ENCODE assay signal across 30 mouse cellular contexts in the genomic region with DNA sequence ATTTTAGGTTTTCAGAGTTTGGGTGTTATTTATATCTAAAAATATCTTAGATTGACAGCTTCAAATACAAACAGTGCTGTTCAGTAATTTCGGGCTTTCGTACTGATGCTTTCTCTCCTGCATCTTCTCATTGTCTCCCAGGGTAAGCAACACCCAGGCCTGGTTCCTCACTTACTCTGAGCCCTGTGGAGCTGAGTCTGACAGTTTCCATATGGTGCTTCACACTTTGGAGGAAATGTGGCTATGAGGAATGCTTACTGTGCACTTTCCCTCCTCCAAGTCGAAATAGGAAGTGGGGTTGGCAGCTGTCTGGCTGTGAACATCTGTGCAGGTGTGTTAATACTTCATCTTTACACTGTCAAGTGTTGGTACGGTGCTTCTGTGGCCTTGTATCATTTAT.
A peak's percentile ranks its signal among the peaks of the same experiment; 100 is the strongest.
DNase-seq lines count a peak whose midpoint lies in the region; ATAC-seq and TF ChIP-seq lines count a peak whose summit lies in the region.
"Had no signal": no experiment of that assay in that cellular context is flagged by ENCODE, and none has a peak within 500 bp of the region (broad histone marks: within the 10 kb centered on the region; RNA-seq: fewer than 3 reads in every experiment).

No protein-coding gene starts in this region.

- 66% methylated on average over 4 of the region's 4 CpGs for WGBS in forebrain, embryonic 14.5 days
- 76% methylated on average over 4 of the region's 4 CpGs for WGBS in forebrain, embryonic 12.5 days
- WGBS in lung, embryonic 14.5 days = 32% methylated on average over 4 of the region's 4 CpGs
- 56% methylated on average over 4 of the region's 4 CpGs for WGBS in forebrain, embryonic 16.5 days
- 57% methylated on average over 4 of the region's 4 CpGs for WGBS in olfactory bulb, adult 2 months

- no peaks in the 10 kb centered on the region for H3K27me3 ChIP-seq in forebrain, embryonic 14.5 days (replicated peaks; ENCODE audit: control insufficient read depth, insufficient read depth, low read length)
- H3K27me3 ChIP-seq in forebrain, embryonic 12.5 days = no peaks in the 10 kb centered on the region
- no peaks in the 10 kb centered on the region for H3K27me3 ChIP-seq in lung, embryonic 14.5 days (ENCODE audit: insufficient read depth, low read length)
- H3K27me3 ChIP-seq in forebrain, embryonic 16.5 days (replicated peaks; ENCODE audit: control insufficient read depth, insufficient read depth, low read length) = no peaks in the 10 kb centered on the region
- H3K27me3 ChIP-seq: embryonic facial prominence, embryonic 12.5 days; hindbrain, embryonic 12.5 days; kidney, embryonic 15.5 days; limb, embryonic 15.5 days; lung, embryonic 15.5 days; midbrain, embryonic 12.5 days; stomach, embryonic 15.5 days had no signal

- no peak for TF ChIP-seq POLR2A in olfactory bulb, adult 2 months (IDR thresholded peaks at IDR 0.05; ENCODE audit: insufficient read depth, low read depth, low read length)

- H3K27ac ChIP-seq in forebrain, embryonic 14.5 days (ENCODE audit: low read depth, low read length) = no peak overlapping the region
- H3K27ac ChIP-seq in forebrain, embryonic 12.5 days = no peak overlapping the region
- H3K27ac ChIP-seq in lung, embryonic 14.5 days (ENCODE audit: low read depth) = no peak overlapping the region
- H3K27ac ChIP-seq in forebrain, embryonic 16.5 days (ENCODE audit: low read length) = no peak overlapping the region
- peak overlapping the region; percentile 57; the same call in 1 of the 2 replicates for H3K27ac ChIP-seq in olfactory bulb, adult 2 months (ENCODE audit: insufficient read depth, low read depth, low read length)
- H3K27ac ChIP-seq: embryonic facial prominence, embryonic 12.5 days; gastrocnemius, adult 2 months; hindbrain, embryonic 12.5 days; kidney, embryonic 15.5 days; left cerebral cortex, adult 2 months; limb, embryonic 15.5 days; liver, embryonic 14.5 days; lung, embryonic 15.5 days; midbrain, embryonic 12.5 days; stomach, embryonic 15.5 days had no signal

- H3K4me3 ChIP-seq in forebrain, embryonic 14.5 days (ENCODE audit: low read depth, low read length) = no peak overlapping the region
- H3K4me3 ChIP-seq in forebrain, embryonic 12.5 days (replicated peaks) = no peak overlapping the region
- no peak overlapping the region for H3K4me3 ChIP-seq in lung, embryonic 14.5 days (ENCODE audit: low read depth, low read length)
- H3K4me3 ChIP-seq in forebrain, embryonic 16.5 days (replicated peaks; ENCODE audit: low read length) = no peak overlapping the region
- H3K4me3 ChIP-seq in olfactory bulb, adult 2 months (ENCODE audit: insufficient read depth, low read depth, low read length) = no peak overlapping the region
- H3K4me3 ChIP-seq: embryonic facial prominence, embryonic 12.5 days; gastrocnemius, adult 2 months; hindbrain, embryonic 12.5 days; kidney, embryonic 15.5 days; left cerebral cortex, adult 2 months; limb, embryonic 15.5 days; lung, embryonic 15.5 days; midbrain, embryonic 12.5 days; stomach, embryonic 15.5 days had no signal

- no peak for TF ChIP-seq CTCF in lung, embryonic 14.5 days (IDR thresholded peaks at IDR 0.05; ENCODE audit: low read depth)
- no peak for TF ChIP-seq CTCF in olfactory bulb, adult 2 months (IDR thresholded peaks at IDR 0.05; ENCODE audit: insufficient read depth, low read depth, low read length)

- no peak overlapping the region for H3K9ac ChIP-seq in forebrain, embryonic 14.5 days (ENCODE audit: low read length)
- no peak overlapping the region for H3K9ac ChIP-seq in forebrain, embryonic 12.5 days
- no peak overlapping the region for H3K9ac ChIP-seq in lung, embryonic 14.5 days
- no peak overlapping the region for H3K9ac ChIP-seq in forebrain, embryonic 16.5 days (replicated peaks; ENCODE audit: low read depth, low read length)
- H3K9ac ChIP-seq: embryonic facial prominence, embryonic 12.5 days; hindbrain, embryonic 12.5 days; kidney, embryonic 15.5 days; limb, embryonic 15.5 days; liver, embryonic 14.5 days; lung, embryonic 15.5 days; midbrain, embryonic 12.5 days; stomach, embryonic 15.5 days had no signal

- no peaks in the 10 kb centered on the region for H3K36me3 ChIP-seq in forebrain, embryonic 14.5 days (ENCODE audit: control insufficient read depth, insufficient read depth, low read length)
- H3K36me3 ChIP-seq in forebrain, embryonic 12.5 days (replicated peaks) = no peaks in the 10 kb centered on the region
- H3K36me3 ChIP-seq in lung, embryonic 14.5 days (ENCODE audit: insufficient read depth) = no peaks in the 10 kb centered on the region
- no peaks in the 10 kb centered on the region for H3K36me3 ChIP-seq in forebrain, embryonic 16.5 days (ENCODE audit: control insufficient read depth, insufficient read depth)
- H3K36me3 ChIP-seq: embryonic facial prominence, embryonic 12.5 days; hindbrain, embryonic 12.5 days; kidney, embryonic 15.5 days; limb, embryonic 15.5 days; lung, embryonic 15.5 days; midbrain, embryonic 12.5 days; stomach, embryonic 15.5 days had no signal

- peaks cover 9% of the 10 kb centered on the region; the same call in 1 of the 2 replicates for H3K4me1 ChIP-seq in forebrain, embryonic 14.5 days (ENCODE audit: control insufficient read depth, insufficient read depth, low read length)
- H3K4me1 ChIP-seq in forebrain, embryonic 12.5 days = no peaks in the 10 kb centered on the region
- no peaks in the 10 kb centered on the region for H3K4me1 ChIP-seq in lung, embryonic 14.5 days (ENCODE audit: insufficient read depth)
- 0 out of 2 replicates have a peak, but pooled peaks cover 3% of the 10 kb centered on the region for H3K4me1 ChIP-seq in forebrain, embryonic 16.5 days (replicated peaks; ENCODE audit: control insufficient read depth, insufficient read depth, low read length)
- H3K4me1 ChIP-seq in olfactory bulb, adult 2 months (ENCODE audit: control insufficient read depth, insufficient read depth, low read length) = peaks cover 5% of the 10 kb centered on the region; the same call in 1 of the 2 replicates
- H3K4me1 ChIP-seq: embryonic facial prominence, embryonic 12.5 days; hindbrain, embryonic 12.5 days; kidney, embryonic 15.5 days; limb, embryonic 15.5 days; lung, embryonic 15.5 days; stomach, embryonic 15.5 days had no signal

- H3K9me3 ChIP-seq in forebrain, embryonic 14.5 days (replicated peaks; ENCODE audit: control insufficient read depth, low read length) = no peaks in the 10 kb centered on the region
- no peaks in the 10 kb centered on the region for H3K9me3 ChIP-seq in forebrain, embryonic 12.5 days
- no peaks in the 10 kb centered on the region for H3K9me3 ChIP-seq in lung, embryonic 14.5 days (ENCODE audit: low read depth, low read length)
- no peaks in the 10 kb centered on the region for H3K9me3 ChIP-seq in forebrain, embryonic 16.5 days (ENCODE audit: control insufficient read depth, low read length)
- H3K9me3 ChIP-seq: embryonic facial prominence, embryonic 12.5 days; hindbrain, embryonic 12.5 days; kidney, embryonic 15.5 days; limb, embryonic 15.5 days; lung, embryonic 15.5 days; midbrain, embryonic 12.5 days; stomach, embryonic 15.5 days had no signal

- no peak overlapping the region for H3K4me2 ChIP-seq in forebrain, embryonic 14.5 days (ENCODE audit: low read length)
- H3K4me2 ChIP-seq in forebrain, embryonic 12.5 days = no peak overlapping the region
- no peak overlapping the region for H3K4me2 ChIP-seq in lung, embryonic 14.5 days
- no peak overlapping the region for H3K4me2 ChIP-seq in forebrain, embryonic 16.5 days (ENCODE audit: low read length)
- H3K4me2 ChIP-seq: embryonic facial prominence, embryonic 12.5 days; heart, embryonic 11.5 days; hindbrain, embryonic 12.5 days; kidney, embryonic 15.5 days; limb, embryonic 15.5 days; lung, embryonic 15.5 days; midbrain, embryonic 12.5 days; stomach, embryonic 15.5 days had no signal

- DNase-seq in forebrain, embryonic 14.5 days (ENCODE audit: low spot score) = peak; percentile 45
- peak; percentile 56 for DNase-seq in lung, embryonic 14.5 days
- DNase-seq in lung, adult 18-20 months = no peak
- DNase-seq in natural killer cell, adult 2 months (ENCODE audit: low spot score in 2 of 2) = no peak
- DNase-seq: adrenal gland, postnatal 14 days; cerebellum, adult 18-20 months; cerebellum, postnatal 10 days; gastrocnemius, adult 2 months; gastrocnemius, postnatal 36 days; heart, adult 18-20 months; heart, postnatal 36 days; kidney, adult 11 months; kidney, postnatal 25 days; retina, postnatal 1 day; right cerebral cortex, postnatal 14 days; thymus, postnatal 14 days had no signal

- ATAC-seq in forebrain, embryonic 14.5 days = no peak; the same call in 1 of the 2 replicates
- no peak for ATAC-seq in forebrain, embryonic 12.5 days (ENCODE audit: low FRiP score)
- ATAC-seq in lung, embryonic 14.5 days (ENCODE audit: insufficient read depth) = peak; percentile 44; the same call in 1 of the 2 replicates
- peak; percentile 75 for ATAC-seq in forebrain, embryonic 16.5 days
- ATAC-seq: CD4-positive, CD25-positive, alpha-beta regulatory T cell, adult 4 months had no signal

Comparison
In these comparisons a context has a peak if more than half of its experiments do, and no peak if none do; other contexts are left out.
1. ATAC-seq: peak in lung, embryonic 14.5 days (single experiment) and forebrain, embryonic 16.5 days (single experiment); none in forebrain, embryonic 14.5 days (single experiment) and forebrain, embryonic 12.5 days (single experiment).
2. DNase-seq: peak in forebrain, embryonic 14.5 days (single experiment) and lung, embryonic 14.5 days (single experiment); none in lung, adult 18-20 months (0 of 2) and natural killer cell, adult 2 months (0 of 2).